Mouse (Mus musculus) myocyte (in vitro differentiated cells): ENCODE data around the gene Cd2bp2.

Experiments used
- E2F4 ChIP-seq: IDR thresholded peaks from one replicate; pipeline ENCODE4 v1.6.1; 2011; ENCODE audit warnings: mild to moderate bottlenecking, control low read depth, moderate library complexity; ENCODE audit not compliant: insufficient read depth
- MYOG ChIP-seq, 3 experiments: IDR thresholded peaks; one replicate each; pipeline ENCODE4 v1.6.1; 2011; ENCODE audit warnings: control low read depth in 2 of 3, low read depth in 2 of 3, mild to moderate bottlenecking in 2 of 3; ENCODE audit not compliant: insufficient read length in 2 of 3, control insufficient read depth in 1 of 3, insufficient read depth in 1 of 3

- TF ChIP-seq MYOG (IDR thresholded peaks at IDR 0.05; ENCODE audit: control insufficient read depth in 1 of 3, insufficient read depth in 1 of 3, insufficient read length in 2 of 3, low read depth in 2 of 3) (peak in 1 of 3 experiments; percentile 1), E2F4 (no peak)
Measured at GRCm38 (mm10) chr7:127207374-127208294, 11.8 kb upstream of the Cd2bp2 start.
